ENCODE assay signal across 22 mouse cellular contexts in genomic region chr11:79051522-79051921, GRCm38 (mm10).
DNase-seq lines count a peak whose midpoint lies in the region; ATAC-seq and TF ChIP-seq lines count a peak whose summit lies in the region.
"Had no signal": no experiment of that assay in that cellular context is flagged by ENCODE, and none has a peak within 500 bp of the region (broad histone marks: within the 10 kb centered on the region; RNA-seq: fewer than 3 reads in every experiment).

No protein-coding gene starts in this region.

- H3K9me3 ChIP-seq in heart, embryonic 15.5 days (replicated peaks): no peaks in the 10 kb centered on the region
- no peaks in the 10 kb centered on the region for H3K9me3 ChIP-seq in G1E (replicated peaks)
- no peaks in the 10 kb centered on the region for H3K9me3 ChIP-seq in liver, embryonic 16.5 days (replicated peaks; ENCODE audit: control insufficient read depth, low read length)
- H3K9me3 ChIP-seq in forebrain, postnatal 0 days (ENCODE audit: low read length): no peaks in the 10 kb centered on the region
- H3K9me3 ChIP-seq: midbrain, embryonic 15.5 days had no signal

- peak overlapping the region; percentile 35; the same call in 1 of the 2 replicates for H3K27ac ChIP-seq in heart, embryonic 15.5 days
- H3K27ac ChIP-seq in liver, embryonic 16.5 days (ENCODE audit: low read length): no peak overlapping the region
- H3K27ac ChIP-seq in forebrain, postnatal 0 days (ENCODE audit: low read depth, low read length): no peak overlapping the region
- H3K27ac ChIP-seq: midbrain, embryonic 15.5 days had no signal

- WGBS in heart, embryonic 15.5 days: 77% methylated on average over 9 of the region's 9 CpGs
- 27% methylated on average over 9 of the region's 9 CpGs for WGBS in liver, embryonic 16.5 days (ENCODE audit: insufficient replicate concordance)
- WGBS in forebrain, postnatal 0 days: 95% methylated on average over 9 of the region's 9 CpGs

- no peak overlapping the region for H3K9ac ChIP-seq in heart, embryonic 15.5 days
- H3K9ac ChIP-seq in liver, embryonic 16.5 days (ENCODE audit: low read depth, low read length): no peak overlapping the region; the same call in 1 of the 2 replicates
- no peak overlapping the region for H3K9ac ChIP-seq in forebrain, postnatal 0 days
- H3K9ac ChIP-seq: lung, embryonic 14.5 days; midbrain, embryonic 15.5 days had no signal

- no peak for ATAC-seq in heart, embryonic 15.5 days (replicated peaks; ENCODE audit: insufficient number of reproducible peaks, insufficient read depth, low FRiP score, low read depth)
- ATAC-seq in G1E (ENCODE audit: extremely low read depth, insufficient number of reproducible peaks, low FRiP score, poor library complexity, severe bottlenecking): no peak
- peak; percentile 45; the same call in 1 of the 2 replicates for ATAC-seq in liver, embryonic 16.5 days (ENCODE audit: low read depth)
- no peak for ATAC-seq in forebrain, postnatal 0 days
- ATAC-seq in monocyte, adult 5-6 weeks (replicated peaks; ENCODE audit: insufficient number of reproducible peaks, low FRiP score, low TSS enrichment, poor library complexity, severe bottlenecking): no peak
- ATAC-seq: forebrain, embryonic 16.5 days; inflammation-experienced regulatory T-cells, adult 6 months; midbrain, embryonic 15.5 days had no signal

- no peak for DNase-seq in heart, adult 11 months
- DNase-seq in G1E (ENCODE audit: low spot score): peak; percentile 21
- peak; percentile 28 for DNase-seq in induced T-regulatory cell, adult 2 months (ENCODE audit: low read depth)
- no peak for DNase-seq in forebrain, postnatal 0 days
- no peak for DNase-seq in MN1 (ENCODE audit: low spot score)
- DNase-seq: adrenal gland, postnatal 10 days; cerebellum, adult 11 months; cerebellum, postnatal 25 days; gastrocnemius, postnatal 10 days; kidney, adult 8-10 months; kidney, postnatal 36 days; layer of hippocampus, postnatal 36 days; left cerebral cortex, postnatal 4 days; lung, embryonic 14.5 days; lung, postnatal 4 days; thymus, postnatal 36 days had no signal

- no peaks in the 10 kb centered on the region for H3K27me3 ChIP-seq in heart, embryonic 15.5 days
- peaks cover 22% of the 10 kb centered on the region; the same call in 1 of the 2 replicates for H3K27me3 ChIP-seq in G1E (ENCODE audit: insufficient read depth, low read length)
- no peaks in the 10 kb centered on the region for H3K27me3 ChIP-seq in liver, embryonic 16.5 days (ENCODE audit: control insufficient read depth, insufficient read depth, low read depth, low read length)
- H3K27me3 ChIP-seq in forebrain, postnatal 0 days (ENCODE audit: insufficient read depth, low read length): no peaks in the 10 kb centered on the region
- H3K27me3 ChIP-seq: midbrain, embryonic 15.5 days had no signal

- no peak for TF ChIP-seq CTCF in G1E (IDR thresholded peaks at IDR 0.05; ENCODE audit: low read depth, low read length)
- TF ChIP-seq CTCF in forebrain, postnatal 0 days (IDR thresholded peaks at IDR 0.05; ENCODE audit: low read depth): no peak

- peaks cover 59% of the 10 kb centered on the region for H3K4me1 ChIP-seq in heart, embryonic 15.5 days (replicated peaks)
- H3K4me1 ChIP-seq in G1E (ENCODE audit: insufficient read depth, low read depth, low read length): peaks cover 26% of the 10 kb centered on the region
- H3K4me1 ChIP-seq in liver, embryonic 16.5 days (ENCODE audit: control insufficient read depth, low read depth, low read length): peaks cover 39% of the 10 kb centered on the region
- H3K4me1 ChIP-seq in forebrain, postnatal 0 days (ENCODE audit: insufficient read depth): no peaks in the 10 kb centered on the region

- H3K36me3 ChIP-seq in heart, embryonic 15.5 days: no peaks in the 10 kb centered on the region; the same call in 1 of the 2 replicates
- peaks cover 2% of the 10 kb centered on the region for H3K36me3 ChIP-seq in G1E (replicated peaks)
- no peaks in the 10 kb centered on the region for H3K36me3 ChIP-seq in liver, embryonic 16.5 days (ENCODE audit: control insufficient read depth, insufficient read depth)
- H3K36me3 ChIP-seq in forebrain, postnatal 0 days (ENCODE audit: insufficient read depth): no peaks in the 10 kb centered on the region; the same call in 1 of the 2 replicates
- H3K36me3 ChIP-seq: midbrain, embryonic 15.5 days had no signal

- no peak overlapping the region for H3K4me2 ChIP-seq in heart, embryonic 15.5 days
- H3K4me2 ChIP-seq in liver, embryonic 16.5 days (ENCODE audit: low read depth, low read length): peak overlapping the region; percentile 49
- no peak overlapping the region for H3K4me2 ChIP-seq in forebrain, postnatal 0 days (ENCODE audit: low read depth)
- H3K4me2 ChIP-seq: lung, embryonic 14.5 days; midbrain, embryonic 15.5 days had no signal

- H3K4me3 ChIP-seq in heart, embryonic 15.5 days: no peak overlapping the region
- H3K4me3 ChIP-seq in G1E (ENCODE audit: low read depth, low read length): no peak overlapping the region
- no peak overlapping the region for H3K4me3 ChIP-seq in liver, embryonic 16.5 days (ENCODE audit: low read depth, low read length)
- no peak overlapping the region for H3K4me3 ChIP-seq in forebrain, postnatal 0 days (ENCODE audit: low read depth, low read length)
- H3K4me3 ChIP-seq: midbrain, embryonic 15.5 days had no signal

Comparison
In these comparisons a context has a peak if more than half of its experiments do, and no peak if none do; other contexts are left out.
1. DNase-seq: peak in G1E (single experiment) and induced T-regulatory cell, adult 2 months (single experiment); none in heart, adult 11 months (single experiment), forebrain, postnatal 0 days (single experiment) and MN1 (single experiment).